Mouse (Mus musculus) c-Kit-negative CD71-positive TER-119-positive erythroid progenitor cells, embryonic 14.5 days (primary cell): ENCODE data around the gene Pdgfra.

Experiments
- DNase-seq: peaks from one replicate; pipeline ENCODE4 v3.0.0-alpha.2; 2013; ENCODE audit warnings: low read depth, low spot score

The Pdgfra gene

GRCm38 (mm10) chr5:75155741-75156553, 3.9 kb downstream of the Pdgfra start:
- DNase-seq, result no peak

DNA sequence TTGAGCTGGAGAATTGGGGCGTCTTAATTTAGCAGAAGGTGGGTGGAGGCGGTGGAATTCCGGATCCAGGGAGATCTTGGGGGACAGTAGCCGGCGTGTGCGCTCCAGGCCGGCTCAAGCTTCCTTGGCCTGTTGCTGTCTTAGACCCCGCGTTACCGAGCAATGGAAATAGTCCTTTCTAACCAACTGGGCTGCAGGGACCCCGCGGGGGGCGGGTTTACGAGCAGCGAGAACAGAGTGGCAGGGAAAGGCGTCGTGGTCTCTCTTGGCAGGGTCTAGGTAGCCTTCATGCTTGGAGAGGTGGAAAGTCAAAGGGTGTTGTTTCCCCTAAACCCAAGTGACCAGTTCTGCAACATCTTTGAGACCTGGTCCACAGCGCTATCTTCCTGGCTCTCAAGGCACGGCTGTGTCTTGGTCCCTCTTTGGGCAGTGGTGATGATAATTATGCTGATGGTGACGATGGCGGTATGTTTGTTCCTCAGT, 4.5 kb downstream of the Pdgfra start:
- no peak for DNase-seq

DNA sequence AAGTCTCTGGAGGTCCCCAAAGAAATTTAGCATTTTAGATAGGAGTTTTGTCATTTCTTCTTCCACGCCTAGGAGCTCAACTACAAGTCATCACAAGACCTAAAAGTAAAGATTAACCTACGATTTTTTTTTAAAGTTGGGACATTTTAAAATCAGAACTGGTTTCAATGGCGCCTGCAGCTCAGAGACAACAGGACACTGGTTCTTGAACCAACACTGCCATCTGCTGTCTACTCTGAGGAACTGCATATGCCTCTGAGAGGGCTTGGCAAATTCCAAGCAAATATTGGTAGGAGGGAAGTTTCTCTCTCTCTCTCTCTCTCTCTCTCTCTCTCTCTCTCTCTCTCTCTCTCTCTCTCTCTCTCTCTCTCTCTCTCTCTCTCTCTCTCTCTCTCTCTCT, 4.9 kb downstream of the Pdgfra start:
- DNase-seq, result peak; percentile 22

DNA sequence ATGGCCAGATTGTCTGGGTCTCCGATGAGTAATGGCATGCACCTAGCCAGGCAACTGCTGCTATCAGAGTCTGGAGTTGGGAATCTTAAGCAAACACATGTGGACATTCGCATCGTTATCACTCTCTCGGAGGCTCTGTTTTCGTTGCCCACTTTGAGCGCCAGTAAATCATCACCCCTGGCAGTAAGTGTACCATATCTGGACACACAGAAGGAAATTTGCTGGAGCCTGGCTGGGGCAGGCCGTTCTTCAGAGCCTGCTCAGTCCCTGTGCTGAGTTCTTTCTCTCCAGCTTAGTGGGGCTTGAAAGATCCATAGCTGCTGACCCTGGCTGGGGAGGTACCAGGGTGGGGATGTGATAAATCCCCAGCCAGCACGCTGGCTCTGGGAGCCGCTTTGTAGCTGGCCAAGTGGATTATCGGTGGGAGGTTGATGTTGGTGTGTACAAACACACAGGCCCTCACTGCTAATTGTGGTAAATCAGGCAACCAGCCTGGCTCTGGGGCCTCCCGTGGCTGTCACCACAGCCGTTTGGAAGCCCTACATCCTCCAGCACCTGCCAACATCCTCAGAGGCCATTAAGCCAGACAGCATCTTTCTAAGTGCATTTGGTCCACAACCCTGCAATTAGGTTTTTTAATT, 8.6 kb downstream of the Pdgfra start:
- no peak for DNase-seq

GRCm38 (mm10) chr5:75161586-75161985, 9.5 kb downstream of the Pdgfra start:
- no peak for DNase-seq

- DNase-seq, result no peak
Observed at GRCm38 (mm10) chr5:75163289-75163951, 11.3 kb downstream of the Pdgfra start.

DNA sequence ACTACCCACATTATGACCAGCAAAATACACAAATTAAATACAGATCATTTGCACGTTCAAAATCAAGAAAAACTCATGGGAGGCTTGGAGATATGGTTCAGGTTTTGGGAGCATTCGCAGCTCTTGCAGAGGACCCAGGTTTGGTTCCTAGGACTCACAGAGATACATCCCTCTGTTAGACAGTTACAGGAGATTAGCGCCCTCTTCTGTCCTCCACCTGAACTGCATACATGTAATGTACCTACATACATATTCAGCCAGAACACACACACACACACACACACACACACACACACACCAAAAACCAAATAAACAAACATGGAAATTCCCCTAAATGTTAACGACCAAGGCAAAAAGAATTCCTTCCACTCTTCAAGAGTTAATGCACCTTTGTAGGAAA, 12.6 kb downstream of the Pdgfra start:
- DNase-seq, result no peak

- DNase-seq, result no peak
Observed at GRCm38 (mm10) chr5:75169837-75170236, 17.7 kb downstream of the Pdgfra start.

DNA sequence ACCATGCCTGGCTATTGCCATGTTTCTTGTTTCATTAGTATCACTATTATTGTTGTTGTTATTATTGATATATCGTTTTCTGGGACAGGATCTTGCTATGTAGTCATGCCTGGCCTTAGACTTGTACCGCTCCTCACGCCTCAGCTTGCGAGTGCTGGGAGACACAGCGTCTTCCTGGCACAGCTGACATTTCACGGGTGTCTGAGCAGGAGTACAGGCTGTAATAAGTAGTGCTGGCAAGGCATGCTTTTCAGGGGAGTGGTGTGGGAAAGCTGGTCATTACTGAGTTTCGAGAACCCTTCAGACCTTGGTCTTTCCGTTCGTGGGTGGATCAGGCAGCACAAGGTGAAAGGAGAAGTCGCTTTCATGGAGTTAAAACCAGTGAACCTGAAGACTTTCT, 19.8 kb downstream of the Pdgfra start:
- DNase-seq, result no peak

GRCm38 (mm10) chr5:75179249-75179648, 27.2 kb downstream of the Pdgfra start:
- no peak for DNase-seq

GRCm38 (mm10) chr5:75179726-75180290, 27.7 kb downstream of the Pdgfra start:
- DNase-seq, result no peak

GRCm38 (mm10) chr5:75183653-75184052, 31.6 kb downstream of the Pdgfra start:
- no peak for DNase-seq

DNA sequence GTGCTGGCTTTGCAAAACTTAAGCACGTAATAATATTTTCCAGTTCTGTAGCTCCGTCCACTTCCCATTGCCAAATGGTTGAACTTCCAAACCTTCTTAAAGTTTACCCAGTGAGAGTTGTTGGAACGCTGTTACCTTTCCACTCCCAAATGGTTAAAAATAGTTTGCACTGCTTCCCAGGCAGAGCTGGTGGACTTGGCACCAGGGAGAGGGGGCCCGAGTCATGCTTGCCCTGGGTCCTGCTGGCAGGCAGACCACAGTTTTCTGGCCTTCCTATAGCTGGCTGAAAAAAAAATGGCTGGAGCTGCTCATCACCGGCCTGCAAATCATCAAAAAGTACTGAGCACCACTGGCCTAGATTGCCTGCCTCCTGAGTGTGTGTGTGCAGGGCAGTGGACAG, 32.0 kb downstream of the Pdgfra start:
- DNase-seq, result no peak

- DNase-seq, result no peak
Observed at GRCm38 (mm10) chr5:75184693-75185235, 32.7 kb downstream of the Pdgfra start.

- DNase-seq, result no peak
Observed at GRCm38 (mm10) chr5:75185584-75185983, 33.5 kb downstream of the Pdgfra start.

DNA sequence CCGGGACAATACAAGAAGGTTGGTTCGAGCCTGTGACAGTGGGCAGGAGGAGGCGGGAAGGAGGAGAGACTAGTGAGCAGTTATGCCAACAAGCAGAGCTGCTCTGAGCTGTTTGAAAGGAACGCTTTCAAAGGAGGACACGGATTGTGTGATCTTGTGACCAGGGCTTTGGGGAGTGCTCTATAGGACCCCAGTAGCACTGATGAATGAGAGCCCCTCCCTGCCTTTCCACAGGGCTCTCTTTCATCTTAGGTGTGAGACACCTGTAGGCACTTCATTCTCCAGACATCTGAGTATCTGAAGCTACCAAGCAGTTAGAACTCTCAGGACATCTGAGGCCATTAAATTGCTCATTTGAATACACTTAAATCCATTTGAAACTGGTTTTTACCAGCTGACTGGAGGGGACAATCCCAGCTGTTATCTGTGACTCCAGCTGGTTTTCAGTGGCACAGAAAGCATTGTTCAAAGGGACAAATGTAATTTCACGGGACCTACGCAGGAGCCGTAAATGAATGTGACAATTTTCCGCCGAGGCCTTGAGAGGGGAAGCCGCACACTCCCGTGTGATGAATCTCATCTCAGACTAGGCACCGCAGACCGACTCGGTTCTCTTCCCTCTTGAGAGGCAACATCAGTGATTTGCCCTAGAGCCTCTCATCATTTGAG, 37.4 kb downstream of the Pdgfra start:
- DNase-seq, result no peak

GRCm38 (mm10) chr5:75193107-75193506, 41.0 kb downstream of the Pdgfra start:
- DNase-seq, result no peak

DNA sequence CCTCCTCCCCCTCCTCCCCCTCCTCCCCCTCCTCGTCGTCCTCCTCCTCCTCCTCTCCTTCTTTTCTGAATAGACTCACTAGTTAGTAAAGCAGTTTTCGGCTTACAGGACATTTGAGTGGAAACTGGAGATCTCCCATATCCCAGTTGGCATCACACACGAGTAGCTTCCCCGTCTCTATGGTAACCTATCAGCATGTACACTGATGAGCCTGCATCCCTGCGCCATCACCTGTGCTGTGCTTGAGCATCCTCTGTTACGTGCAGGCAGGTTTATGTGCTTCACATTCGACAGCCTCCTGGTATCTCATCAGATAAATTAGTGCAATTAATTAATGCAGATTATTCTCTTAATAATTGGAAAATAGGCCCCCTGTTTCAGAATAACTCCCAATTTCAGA, 46.3 kb downstream of the Pdgfra start:
- no peak for DNase-seq

DNA sequence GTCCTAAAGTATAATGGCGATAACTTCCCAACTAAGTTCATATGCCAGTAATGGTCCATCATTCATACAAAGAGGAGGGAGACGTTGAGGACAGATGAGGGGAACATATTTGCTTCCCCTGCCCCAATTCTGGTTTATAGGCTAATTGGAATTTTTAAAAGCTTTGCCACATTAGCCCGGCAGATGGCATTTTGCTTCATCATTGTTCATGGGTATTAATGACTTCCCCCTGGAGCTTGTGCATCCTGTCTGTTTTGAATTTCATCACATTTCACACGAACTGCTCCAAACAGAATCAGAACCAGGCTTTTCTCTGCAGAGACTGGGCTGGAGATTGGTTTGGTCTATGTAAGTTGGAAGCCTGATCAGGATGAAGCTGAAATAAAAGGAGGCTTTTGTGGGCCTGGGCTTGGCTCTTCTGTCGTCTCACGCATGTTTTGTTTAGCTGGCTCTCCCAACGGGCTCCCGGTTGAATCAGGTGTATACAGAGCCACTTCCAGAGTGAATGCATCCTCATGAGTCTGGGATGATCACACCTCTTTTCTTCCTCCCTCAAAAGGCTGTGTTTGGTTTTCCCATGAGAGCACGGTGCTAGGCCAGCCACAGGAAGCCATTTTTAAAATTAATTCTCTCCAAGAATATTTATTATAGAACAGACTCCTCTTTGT, 47.7 kb downstream of the Pdgfra start:
- DNase-seq, result no peak

DNA sequence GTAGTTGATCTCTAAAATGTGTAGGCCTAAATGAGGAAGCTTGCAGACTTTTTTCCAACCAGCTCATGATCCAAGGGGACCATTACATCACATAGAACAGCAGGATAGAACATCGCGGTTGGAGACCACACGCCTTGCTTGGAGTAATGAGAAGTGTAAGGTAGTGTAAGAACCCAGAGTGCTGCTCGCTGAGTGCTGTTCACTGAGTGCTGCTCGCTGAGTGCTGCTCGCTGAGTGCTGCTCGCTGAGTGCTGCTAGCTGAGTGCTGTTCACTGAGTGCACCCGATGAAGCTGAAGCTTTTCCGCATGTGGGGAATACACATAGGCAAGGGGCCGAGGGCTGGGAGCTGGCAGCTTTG, 48.3 kb downstream of the Pdgfra start:
- DNase-seq, result no peak

GRCm38 (mm10) chr5:75207905-75208304, 55.8 kb downstream of the Pdgfra start:
- DNase-seq, result no peak
